Mouse (Mus musculus): ENCODE measurements around the gene Phb2.
"Not testable (repeated sequence)": the region's sequence is repeated elsewhere in the genome, so short reads cannot be mapped to it uniquely, and the experiment has no call there.

Gene Phb2

GRCm38 (mm10) chr6:124711824-124712782 is at the start of gene Phb2, which contains the start of gene Emg1:
Gene Phb2 (plus strand): TSS chr6:124712336.
Gene Emg1 (minus strand): TSS chr6:124712178.
- DNase-seq (ENCODE audit: low read depth, low spot score): peak; percentile 99

DNA sequence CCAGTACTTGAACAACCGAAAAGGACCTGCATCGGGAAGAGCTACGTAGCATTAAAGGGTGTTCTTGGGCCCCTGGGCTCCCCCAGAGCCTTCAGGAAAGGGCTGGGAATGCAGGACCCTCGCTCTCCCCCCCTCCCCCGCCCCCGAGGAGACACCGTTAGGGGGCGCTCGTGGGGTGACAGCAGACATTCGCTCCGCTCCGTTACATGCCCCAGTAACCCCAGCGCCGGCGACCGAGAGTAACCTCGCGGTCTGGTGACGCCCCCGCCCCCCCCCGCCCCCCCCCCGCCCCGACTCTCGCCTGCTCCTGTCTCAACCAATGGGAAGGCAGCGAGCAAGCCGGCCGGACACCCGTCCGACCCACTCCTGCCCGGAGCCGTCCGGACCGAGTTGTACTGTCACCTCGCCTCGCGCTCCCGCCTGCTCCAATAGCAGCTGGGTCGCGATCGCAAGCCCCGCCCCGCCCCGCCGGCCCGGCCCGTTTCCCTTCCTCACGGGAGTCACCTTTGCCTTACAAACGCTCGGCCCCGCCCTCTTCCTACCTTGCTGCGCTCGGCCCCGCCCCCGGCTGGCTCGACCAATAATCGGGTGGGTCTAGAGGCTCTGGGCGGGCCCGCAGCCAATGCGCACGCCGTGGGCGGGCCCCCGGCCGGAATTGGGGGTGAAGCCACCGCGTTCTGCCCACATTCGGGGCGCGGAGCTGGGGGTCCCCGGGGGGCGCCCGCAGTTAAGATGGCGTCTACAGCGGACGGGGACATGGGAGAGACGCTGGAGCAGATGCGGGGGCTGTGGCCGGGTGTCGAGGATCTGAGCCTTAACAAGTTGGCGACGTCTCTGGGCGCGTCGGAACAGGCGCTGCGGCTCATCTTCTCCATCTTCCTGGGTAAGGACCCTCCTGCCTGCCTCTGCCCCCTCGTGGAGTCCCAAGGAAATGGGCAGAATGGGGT is 49.4 kb upstream of the Phb2 start, which contains the start of gene Lpcat3:
Gene Lpcat3, plus strand, starts transcription at position 551 of the 947 bp plus-strand sequence.
- DNase-seq (ENCODE audit: low read depth, low spot score): peak; percentile 100

- no peak for DNase-seq (ENCODE audit: low read depth, low spot score)
Measured at GRCm38 (mm10) chr6:124663424-124663795, 48.7 kb upstream of the Phb2 start.

DNA sequence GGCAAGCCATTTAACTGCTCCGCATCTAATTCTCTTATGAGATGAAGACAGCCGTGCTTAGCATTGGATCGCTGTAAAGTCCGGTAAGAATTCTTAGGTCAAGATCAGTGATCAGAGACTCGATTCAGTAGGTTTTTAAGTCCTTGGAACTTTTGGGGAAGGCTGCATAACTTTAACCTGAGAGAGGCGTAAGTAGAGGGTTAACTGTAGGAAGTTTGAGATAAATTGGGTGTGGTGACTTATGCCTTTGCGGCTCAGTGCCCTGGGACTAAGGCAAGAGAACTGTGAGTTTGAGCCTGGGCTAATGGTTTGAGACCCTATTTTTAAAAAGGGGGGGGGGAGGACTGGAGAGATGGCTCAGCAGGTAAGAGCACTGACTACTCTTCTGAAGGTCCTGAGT is 47.9 kb upstream of the Phb2 start:
- no peak for DNase-seq (ENCODE audit: low read depth, low spot score)

DNA sequence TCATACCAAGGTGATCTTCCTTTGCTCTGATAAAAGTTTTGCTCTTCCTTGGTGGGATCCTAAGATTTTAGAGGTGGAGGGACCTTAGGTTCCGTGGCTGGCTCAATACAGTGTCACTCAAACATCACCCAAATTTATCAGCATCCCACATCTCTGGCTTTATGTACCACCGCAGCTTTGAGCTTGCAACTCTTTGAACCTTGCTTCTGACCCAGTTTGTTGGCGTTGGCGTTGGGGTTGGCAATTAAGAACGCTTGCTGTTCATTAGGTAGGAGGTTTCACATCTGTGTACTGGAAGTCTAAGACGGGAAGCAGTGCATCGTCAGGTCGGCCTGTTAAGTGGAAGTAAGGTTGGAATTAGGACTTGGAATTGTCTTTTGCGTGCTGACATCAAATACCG is 47.1 kb upstream of the Phb2 start:
- DNase-seq (ENCODE audit: low read depth, low spot score): no peak

DNA sequence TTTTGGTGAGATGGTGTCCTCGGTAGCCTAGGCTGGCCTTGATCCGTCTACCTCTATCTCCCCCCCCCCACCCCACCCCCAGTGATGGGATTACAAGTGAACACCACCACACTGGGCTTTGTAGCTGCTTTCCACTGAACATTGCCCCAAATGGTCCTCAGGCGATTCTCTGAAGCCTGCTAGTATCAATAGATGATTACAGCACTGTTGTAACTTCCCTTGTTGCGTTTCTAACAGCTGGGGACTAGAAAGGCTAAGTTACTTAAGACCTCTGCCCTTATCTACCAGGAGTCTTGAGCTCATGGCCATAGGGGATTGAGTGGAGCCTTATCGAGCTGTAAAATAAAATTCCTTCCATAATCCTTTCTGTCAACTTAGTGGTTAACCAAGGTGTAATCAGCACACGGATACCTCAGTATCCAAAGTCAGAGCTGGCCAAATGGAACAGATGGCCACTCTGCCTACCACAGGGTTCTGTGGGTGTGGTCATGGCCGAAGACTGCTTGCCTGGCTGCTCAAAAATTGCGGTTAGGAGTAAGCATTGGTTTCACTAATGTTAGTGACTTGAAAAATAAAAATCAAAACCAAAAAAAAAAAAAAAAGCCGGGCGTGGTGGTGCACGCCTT is 42.8 kb upstream of the Phb2 start:
- no peak for DNase-seq (ENCODE audit: low read depth, low spot score)

DNA sequence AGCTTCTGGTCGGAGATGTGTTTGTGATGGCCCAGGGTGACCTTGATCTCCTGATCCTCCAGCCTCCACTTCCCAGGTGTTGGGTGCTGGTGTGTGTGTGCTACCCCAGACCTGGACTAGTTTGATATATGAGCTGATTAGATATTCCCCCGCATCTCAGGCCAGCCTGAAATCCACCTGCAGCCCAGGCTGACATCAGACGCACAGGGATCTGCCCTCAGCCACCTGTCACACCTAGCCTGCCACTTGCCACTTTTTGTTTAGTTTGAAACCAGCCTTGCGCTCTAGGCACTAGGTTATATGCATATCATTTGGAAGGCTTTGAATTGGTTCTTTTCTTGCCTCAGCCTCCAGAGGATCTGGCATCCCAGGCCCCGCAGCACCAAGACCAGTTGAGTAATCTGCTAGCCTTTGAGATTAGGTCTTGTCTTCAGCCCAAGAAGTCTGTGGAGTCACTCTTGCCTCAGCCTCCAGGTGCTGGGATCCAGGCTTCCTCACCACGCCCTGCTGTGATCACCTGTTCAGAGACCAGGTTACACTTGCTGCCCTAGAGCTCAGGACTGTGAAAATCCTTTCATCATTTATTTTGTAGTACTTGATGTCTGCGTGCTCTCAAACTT is 41.7 kb upstream of the Phb2 start:
- DNase-seq (ENCODE audit: low read depth, low spot score): no peak

DNA sequence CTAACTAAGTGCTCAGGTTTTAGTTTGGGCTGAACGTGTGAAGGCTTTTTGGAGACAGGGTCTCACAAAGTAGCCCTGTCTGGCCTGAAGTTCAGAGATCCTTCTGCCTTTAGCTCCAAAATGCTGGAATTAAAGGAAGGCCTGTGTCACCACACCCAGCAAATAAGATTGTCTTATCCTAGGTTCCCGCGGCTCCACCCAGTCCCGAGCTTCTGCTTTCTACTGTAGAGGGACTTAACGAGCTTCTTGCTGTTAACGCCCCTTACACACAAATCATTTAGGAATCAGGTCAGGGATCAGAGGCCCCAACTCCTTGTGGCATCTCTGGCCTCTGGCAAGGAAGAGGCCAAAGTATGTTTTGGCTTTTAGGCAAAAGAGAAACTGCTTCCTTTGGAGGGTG is 40.0 kb upstream of the Phb2 start:
- DNase-seq (ENCODE audit: low read depth, low spot score): peak; percentile 50

GRCm38 (mm10) chr6:124673619-124674018 is 38.5 kb upstream of the Phb2 start:
- DNase-seq (ENCODE audit: low read depth, low spot score): no peak

- no peak for DNase-seq (ENCODE audit: low read depth, low spot score)
Measured at GRCm38 (mm10) chr6:124674591-124674990, 37.5 kb upstream of the Phb2 start.

- no peak for DNase-seq (ENCODE audit: low read depth, low spot score)
Measured at GRCm38 (mm10) chr6:124676171-124676570, 36.0 kb upstream of the Phb2 start.

DNA sequence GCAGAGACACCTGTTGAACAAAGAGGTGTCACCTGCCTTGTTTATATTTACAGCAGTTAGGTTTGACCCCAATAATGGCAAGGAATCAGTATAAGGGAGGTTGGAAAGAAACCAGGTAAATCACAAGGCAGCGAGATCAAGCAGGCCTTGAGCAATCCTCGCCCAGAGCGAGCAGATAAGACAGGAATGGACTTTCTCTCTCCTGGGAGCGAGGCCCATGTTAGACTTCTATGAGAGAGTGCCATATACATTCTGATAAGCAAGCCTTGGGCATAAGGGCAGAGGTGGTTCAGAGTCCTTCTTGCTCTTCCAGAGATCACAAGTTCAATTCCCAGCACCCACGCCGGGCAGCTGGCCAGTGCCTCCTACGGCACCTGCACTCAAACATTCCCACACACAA is 33.4 kb upstream of the Phb2 start:
- DNase-seq (ENCODE audit: low read depth, low spot score): no peak

DNA sequence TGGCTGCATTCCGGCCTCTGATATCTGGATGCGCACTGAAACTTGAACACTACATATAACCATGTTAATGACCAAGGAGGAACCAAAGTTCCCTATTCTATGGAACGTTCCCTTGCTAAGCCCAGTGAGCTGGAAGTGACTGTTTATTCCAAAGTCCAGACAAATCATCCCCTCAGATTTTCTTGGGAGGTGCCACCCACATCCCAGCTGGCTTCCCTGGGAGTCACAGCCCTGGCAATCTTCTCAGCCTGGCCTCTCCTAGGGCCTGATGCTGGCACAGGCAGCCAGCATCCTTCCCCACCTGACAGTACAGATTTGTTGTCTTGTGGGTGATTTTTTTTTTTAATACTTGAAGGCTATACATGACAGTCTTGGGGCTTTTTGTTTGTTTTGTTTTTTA is 32.6 kb upstream of the Phb2 start:
- DNase-seq (ENCODE audit: low read depth, low spot score): no peak

- DNase-seq (ENCODE audit: low read depth, low spot score): not testable (repeated sequence)
Measured at GRCm38 (mm10) chr6:124682291-124682690, 29.8 kb upstream of the Phb2 start.

DNA sequence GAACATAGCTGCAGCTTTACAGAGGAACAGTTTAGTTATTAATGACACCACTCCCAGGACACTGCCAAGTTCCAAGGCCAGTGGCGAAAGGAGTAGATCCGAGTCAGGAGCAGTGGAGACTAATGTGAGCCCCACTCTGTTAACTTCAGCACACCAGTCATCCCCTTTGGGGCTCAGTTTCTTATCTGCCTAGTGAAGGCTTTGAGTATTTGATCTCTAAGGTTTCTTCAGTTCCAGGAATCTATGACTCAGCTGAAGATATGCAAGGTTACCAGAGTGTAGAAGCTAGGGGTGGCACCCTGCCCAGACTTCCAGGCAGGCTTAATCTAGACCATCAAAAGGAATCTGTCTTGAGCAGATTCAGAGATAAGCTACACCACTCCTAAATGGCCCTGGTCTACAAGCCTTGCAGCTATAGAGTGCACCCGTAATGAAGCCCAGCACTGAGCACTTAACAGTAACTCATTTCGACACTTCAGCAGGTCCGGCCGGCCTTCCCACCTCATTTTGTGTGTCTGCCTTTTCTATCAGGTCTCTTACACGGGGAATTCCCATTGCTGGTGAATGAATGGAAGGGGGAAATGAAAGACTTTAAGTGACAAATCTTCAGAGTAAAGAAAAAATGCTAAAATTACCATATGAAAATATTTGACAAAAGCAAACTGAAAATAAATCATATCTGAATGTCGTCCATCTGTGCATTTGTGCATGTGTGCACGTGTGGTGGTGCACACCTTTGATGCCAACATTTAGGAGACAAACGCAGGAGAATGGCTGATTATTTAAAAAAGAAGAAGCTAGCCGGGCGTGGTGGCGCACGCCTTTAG is 28.3 kb upstream of the Phb2 start:
- peak; percentile 22 for DNase-seq (ENCODE audit: low read depth, low spot score)

DNA sequence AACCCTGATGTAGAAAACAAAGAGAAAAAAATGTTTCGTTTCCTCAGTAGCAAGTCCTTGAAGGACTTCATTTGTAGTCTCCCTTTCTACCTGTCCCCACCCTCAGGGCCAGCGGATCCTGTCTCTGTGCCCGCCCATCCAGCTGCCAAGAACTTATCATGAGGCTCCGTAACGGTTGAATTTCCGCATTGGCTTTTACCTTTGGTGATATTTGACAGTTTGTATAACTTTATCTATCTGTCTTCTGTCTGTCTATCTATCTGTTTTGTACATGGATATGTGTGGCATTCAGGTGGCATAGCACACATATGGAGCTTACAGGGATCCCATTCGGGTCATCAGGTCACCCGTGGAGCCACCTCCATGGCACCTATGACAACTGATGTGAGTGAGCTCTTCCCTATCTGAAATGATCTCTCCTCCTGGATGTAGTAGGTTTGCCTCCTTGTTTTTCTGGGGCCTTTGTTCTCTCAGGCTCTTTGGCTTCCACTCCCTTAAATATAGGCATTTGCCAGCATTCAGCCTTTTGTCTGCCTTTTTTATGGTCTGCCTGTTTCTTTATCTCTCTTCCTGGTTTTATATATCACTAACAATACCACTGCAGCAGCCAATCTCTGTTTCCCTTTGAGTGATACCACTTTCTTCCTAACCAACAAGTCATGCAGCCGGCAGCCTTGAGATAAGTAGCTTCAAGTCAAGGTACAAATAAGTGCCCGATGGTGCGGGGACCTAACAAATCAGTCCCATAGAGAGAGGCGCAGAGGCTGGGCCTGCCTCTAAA is 26.3 kb upstream of the Phb2 start:
- DNase-seq (ENCODE audit: low read depth, low spot score): no peak

- not testable (repeated sequence) for DNase-seq (ENCODE audit: low read depth, low spot score)
Measured at GRCm38 (mm10) chr6:124686644-124687043, 25.5 kb upstream of the Phb2 start.

DNA sequence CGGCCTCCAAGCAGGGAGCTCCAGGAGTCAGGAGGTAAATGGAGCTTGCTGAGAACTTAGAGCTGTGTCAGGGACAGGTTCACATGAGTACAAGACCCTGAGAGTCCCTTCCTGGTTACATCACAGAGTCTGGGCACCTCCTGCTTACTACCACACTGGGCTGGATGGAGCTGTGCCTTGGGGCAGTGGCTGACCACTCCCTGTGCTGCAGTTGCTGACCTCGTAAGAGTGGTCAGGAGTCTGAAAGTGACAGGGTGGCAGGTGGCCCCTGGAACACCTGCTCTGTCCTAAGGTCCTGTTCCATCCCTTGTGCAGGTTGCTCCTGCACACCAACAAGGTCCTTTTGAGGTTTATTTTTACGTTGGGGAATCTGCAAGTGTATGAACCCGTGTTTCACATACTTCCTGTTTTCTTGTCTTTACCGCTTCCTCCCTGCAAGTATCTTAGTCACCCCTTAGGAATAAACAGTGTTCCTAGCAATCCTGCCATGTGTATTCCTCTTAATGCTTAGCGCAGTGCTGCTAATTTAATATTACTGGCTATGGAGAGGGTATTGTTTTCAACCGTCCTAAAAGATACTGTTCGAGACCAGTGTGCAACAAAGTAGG is 23.9 kb upstream of the Phb2 start:
- no peak for DNase-seq (ENCODE audit: low read depth, low spot score)

DNA sequence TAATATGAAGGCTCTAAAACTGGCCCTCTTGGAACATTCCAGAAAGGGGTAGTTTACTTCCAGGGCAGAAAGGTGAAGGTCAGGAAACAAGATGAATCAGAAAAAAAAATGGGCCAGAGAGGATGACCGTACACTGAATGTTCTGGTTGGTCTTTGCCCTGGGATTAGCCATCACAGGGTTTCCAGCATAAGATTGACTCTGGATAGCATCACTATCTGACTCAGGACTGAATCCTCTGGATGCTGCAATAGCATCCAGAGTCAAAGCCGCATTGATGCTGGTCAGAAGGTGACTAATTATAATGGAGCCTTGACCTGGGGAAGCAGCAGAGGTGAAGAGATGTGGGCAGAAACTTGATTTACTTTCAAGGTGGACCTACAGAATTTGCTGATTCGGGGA is 23.1 kb upstream of the Phb2 start:
- no peak for DNase-seq (ENCODE audit: low read depth, low spot score)

Data from ZHBTc4 (cell line).